Mouse (Mus musculus) heart, postnatal 10 days (tissue): ENCODE measurements around the gene Rarb. TPM values are rescaled to one million over a fixed set of nuclear protein-coding genes. Genes with fewer than 3 reads are reported as not detected.

Experiments used
- DNase-seq, 2 experiments: peaks; one replicate each; pipeline ENCODE4 v3.0.0; 2021
- intact Hi-C: fragments of 180-260 bp; cut with DNase I; formaldehyde crosslinking; loops from one replicate; pipeline ENCODE4 v1.15.1; 2025
- total RNA-seq, 2 experiments: library from RNA; stranded (reverse); gene quantifications; 2 replicates each; pipeline ENCODE4 v1.2.3; 2021

The Rarb gene
- total RNA-seq, 2 experiments from 2014 or later, result 15.9 to 20.2 TPM

DNA sequence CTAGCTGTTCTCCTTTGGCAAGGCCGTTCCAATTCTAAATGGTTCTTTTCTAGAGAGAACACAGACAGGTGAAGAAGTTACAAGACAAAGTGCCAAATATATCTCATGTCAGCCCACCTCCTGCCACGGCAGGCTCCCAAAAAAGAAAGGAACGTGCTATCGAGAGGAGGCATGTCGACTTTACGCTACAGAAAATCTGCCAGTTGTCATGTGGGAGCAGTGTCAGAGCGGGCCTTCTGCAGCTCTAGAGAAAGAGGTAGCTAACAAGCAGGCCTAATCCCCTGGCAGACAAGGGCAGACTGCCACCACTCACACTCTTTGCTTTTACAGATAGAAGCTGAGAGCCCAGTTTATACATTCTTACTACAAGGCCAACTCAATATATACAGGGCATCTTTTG lies 219.7 kb downstream of the Rarb start:
- intact Hi-C loops, result no loop called here
- peak; percentile 30 to 64 for DNase-seq

- intact Hi-C loops, result no loop called here
- peak; percentile 55 to 57 for DNase-seq
These were observed 220.9 kb downstream of the Rarb start for GRCm38 (mm10) chr14:16598074-16598501.

DNA sequence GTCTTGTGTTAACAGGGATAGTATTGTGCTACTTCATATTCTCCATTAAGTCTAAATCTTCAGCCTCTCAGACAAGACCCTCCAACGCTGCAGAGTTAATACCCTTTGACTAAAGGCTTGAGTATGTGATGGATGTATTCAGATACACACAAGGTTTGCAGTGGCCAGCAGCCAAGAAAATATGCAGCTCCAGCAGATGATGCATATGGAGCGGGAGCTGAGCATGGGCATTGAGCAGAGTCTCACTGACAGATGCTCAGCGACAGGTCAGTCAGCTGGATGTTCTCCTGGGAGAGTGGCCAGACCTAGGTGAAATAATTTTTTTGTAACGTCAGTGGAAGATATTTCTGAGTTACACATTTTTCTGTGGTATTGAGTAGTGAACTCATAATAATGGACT lies 229.8 kb downstream of the Rarb start:
- no peak for DNase-seq
- intact Hi-C loops, result no loop called here

GRCm38 (mm10) chr14:16578100-16578499 lies 240.9 kb downstream of the Rarb start:
- intact Hi-C loops, result loop anchor here (2.0 to 10.0 kb wide), 2 partner anchors 15 to 827 kb away; no protein-coding TSS in a partner anchor
- no peak for DNase-seq

- intact Hi-C loops, result loop anchor here (10.0 kb wide), 1 partner anchor 828 kb away; no protein-coding TSS in a partner anchor
These were observed 241.9 kb downstream of the Rarb start for GRCm38 (mm10) chr14:16577049-16577448.

DNA sequence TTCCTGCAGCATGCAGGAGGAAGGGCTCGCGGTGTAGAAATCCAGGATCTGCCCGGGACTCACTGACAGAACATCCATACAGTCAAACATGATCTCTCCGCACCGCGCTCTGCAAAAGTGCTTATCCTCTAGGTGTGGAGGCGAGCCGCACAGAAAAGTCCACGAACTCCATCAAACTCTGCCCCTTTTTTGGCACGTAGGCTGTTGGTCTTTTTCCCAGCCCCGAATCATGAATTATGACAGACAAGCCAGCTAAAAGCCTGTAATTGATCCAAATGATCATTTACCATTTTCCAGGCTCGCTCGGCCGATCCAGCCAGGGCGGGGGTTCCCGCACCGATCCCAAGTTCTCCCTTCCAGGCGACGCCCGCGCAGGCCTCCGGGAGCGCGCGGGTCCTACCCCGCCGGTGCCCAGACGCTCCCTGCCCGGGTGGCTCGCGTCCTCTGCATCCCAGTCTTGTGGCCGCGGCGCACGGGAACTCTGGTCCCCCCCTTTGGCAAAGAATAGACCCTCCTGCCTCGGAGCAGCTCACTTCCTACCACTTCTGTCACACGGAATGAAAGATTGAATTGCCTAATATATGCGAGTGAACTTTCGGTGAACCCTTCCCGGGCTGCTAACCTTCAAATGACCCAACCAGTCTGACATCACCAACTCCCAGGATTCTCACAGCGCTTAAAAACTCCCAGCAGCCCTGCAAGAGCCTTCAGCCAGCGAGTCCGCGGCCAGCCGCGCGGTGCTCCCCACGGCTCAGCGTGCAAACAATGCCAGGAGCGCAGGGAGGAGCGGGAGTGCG lies 243.8 kb downstream of the Rarb start:
- intact Hi-C loops, result loop anchor here (5.0 to 10.0 kb wide), 2 partner anchors 78 to 830 kb away; no protein-coding TSS in a partner anchor
- DNase-seq, result peak; percentile 91 to 92

More at GRCm38 (mm10) chr14:16577049-16577448, 241.9 kb downstream of the Rarb start:
- DNase-seq, result peak in 1 of 2 experiments; percentile 18

DNA sequence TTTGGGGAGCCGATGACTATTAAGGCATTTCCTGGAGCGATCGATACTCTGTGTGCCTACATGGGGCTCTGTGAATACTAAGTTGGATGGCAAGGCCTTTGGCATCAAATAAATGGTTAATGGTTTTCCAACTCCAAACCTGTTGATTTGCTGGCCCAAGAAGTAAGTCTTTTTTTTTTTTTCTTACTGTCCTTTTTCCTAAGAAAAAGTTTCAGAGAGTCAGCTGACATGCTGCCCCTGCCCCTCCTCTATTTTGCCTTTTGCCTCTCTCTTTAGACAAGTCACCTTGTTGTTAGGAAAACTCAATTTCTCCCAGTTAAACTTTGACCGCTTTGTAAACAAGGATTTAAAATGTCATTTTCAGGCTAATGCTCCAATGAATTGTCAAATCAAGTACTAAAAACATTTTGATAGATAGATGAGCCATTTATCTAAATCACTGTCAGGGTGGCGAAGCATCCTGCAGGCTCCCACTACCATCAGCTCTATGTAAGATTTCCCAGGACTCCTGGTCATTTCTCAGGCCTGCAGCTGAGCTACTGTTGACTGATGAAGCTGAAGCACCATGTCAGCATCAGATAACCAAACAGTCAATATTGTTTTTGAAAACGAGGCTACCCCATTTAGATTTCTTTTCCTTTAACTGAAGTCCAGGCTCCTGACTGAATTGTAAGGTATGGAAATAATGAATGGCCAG lies 245.3 kb downstream of the Rarb start:
- intact Hi-C loops, result loop anchor here (2.0 to 10.0 kb wide), 3 partner anchors 76 to 831 kb away; no protein-coding TSS in a partner anchor
- no peak for DNase-seq

DNA sequence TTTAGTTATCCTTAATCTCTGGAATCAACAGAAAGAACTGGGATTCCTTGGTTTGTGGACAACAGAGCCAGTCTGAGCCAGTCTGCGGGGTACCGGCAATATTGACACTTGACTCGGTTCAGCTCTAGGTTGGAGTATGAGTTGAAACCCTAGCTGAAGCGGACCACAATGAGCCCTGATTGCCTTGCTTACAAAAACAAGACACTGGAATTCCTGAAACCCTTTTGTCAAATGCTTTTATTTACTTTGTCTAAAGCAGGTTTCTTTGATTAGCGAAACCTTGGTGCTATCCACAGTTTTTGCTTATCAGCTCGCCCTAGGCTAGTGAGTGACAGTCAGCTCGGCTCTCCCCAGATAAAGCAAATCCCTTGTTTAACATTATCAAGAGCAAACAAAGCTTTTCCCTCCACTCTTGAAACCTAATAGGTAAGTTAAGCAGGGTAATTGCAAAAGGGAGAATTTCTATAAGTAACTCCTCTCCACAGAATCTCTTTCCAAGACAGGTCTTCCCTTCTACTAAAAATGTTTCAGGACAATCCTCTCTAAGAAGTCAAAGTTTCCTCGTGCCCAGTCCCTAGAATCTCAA lies 246.1 kb downstream of the Rarb start:
- intact Hi-C loops, result loop anchor here (2.0 to 10.0 kb wide), 3 partner anchors 76 to 832 kb away; no protein-coding TSS in a partner anchor
- no peak for DNase-seq

- DNase-seq, result no peak
- intact Hi-C loops, result loop anchor here (2.0 to 10.0 kb wide), 3 partner anchors 15 to 835 kb away; no protein-coding TSS in a partner anchor
These were observed 249.4 kb downstream of the Rarb start for GRCm38 (mm10) chr14:16569506-16570001.

DNA sequence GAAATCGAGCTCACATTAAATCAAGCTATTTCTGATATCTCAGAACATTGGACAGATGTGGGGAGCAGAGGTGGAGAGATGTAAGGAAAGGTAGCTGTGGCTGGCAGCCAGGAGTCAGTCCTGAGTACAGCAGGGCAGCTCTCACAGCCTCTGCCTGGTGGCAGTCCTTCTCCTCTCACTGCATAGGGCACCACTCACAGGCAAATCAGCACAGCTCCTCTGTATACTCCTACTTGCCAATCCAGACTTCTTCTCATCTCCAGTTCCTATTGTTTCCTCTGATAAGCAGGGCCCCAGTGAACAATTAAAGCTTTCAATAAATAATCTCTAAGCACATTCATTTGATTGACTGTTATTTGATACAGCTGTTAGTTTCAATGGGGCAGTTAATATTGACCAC lies 252.0 kb downstream of the Rarb start:
- intact Hi-C loops, result no loop called here
- no peak for DNase-seq

DNA sequence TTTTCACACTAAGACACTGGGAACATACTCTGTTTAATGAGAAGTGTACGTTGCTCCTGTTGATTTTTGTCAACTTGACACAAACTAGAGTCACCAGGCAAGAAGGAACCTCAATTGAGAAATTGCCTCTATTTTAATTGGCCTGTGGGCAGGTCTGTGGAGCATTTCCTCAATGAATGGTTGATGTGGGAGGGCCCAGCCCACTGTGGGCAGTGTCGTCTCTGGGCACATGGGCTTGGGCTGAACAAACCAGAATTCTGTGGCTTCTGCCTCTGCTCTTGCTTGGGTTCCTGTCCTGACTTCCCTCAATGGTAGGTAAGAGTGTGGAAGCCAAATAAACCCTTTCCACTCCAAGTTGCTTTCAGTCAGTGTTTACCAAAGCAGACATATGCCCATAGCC lies 255.0 kb downstream of the Rarb start:
- no peak for DNase-seq
- intact Hi-C loops, result no loop called here

- intact Hi-C loops, result no loop called here
These were observed 257.3 kb downstream of the Rarb start for GRCm38 (mm10) chr14:16561496-16562170.

DNA sequence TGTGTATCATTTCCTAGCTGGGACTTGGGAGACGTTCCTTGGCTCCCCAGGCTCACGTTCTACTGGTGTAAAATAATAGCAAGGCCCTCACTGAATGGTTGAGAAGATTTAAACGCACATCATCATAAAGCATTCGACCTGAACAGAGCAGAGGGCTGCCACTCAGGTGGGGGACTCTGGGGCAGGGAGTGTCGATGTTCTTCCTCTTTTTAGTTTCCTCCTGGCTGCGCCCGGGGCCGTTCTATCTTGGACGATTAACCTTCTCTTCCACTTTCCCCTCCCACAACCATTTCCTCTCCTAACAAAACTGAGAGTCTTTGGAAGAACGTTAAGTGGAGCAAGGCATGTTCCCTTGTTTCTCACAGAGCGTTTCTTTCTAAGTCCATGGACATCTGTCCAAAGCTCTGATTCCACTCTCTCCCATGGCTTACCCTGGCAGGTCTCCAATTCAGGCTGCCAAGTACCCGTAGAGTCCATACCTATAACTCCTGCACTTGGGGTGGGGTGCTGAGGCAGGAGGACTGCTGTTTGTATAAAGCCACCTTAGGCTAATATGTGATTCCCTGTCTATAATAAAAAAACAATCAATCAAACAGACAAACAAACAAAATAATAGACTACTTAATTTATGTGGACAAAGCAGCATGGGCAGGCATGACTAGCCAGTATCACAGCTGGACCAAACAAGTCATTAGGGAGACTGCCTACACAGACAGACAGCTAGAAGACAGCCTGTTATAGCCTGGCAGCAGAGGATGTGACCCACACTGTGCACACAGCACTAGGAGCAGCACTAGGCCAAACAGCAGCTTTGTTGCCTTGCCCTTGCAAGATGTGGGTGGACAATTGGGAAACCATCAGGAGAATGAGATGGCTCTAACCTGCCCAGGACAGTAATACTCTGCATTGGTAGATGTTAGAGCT lies 259.4 kb downstream of the Rarb start:
- peak in 1 of 2 experiments; percentile 43 for DNase-seq
- intact Hi-C loops, result no loop called here

More at GRCm38 (mm10) chr14:16561496-16562170, 257.3 kb downstream of the Rarb start:
- no peak for DNase-seq

DNA sequence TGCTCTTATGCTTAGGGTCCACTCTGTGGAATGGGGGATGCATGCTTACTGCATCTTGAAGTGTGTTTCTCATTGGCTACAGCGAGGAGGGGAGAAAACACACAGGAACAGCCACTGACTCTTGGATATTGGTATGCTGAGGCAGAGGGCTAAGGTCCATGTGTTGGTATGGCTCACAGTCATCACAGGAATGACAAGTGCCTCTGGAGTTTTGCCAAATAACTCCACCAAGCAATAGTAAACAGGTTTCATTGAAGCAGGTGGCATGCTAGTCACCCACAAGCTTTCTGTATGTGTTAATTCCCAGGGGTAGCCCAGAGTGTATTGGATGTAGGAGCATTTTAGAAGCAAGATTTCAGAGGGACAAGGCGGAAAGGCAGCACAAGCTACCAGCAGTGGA lies 260.9 kb downstream of the Rarb start:
- intact Hi-C loops, result no loop called here
- peak in 1 of 2 experiments; percentile 57 for DNase-seq

GRCm38 (mm10) chr14:16554643-16555459 lies 264.1 kb downstream of the Rarb start:
- peak; percentile 65 to 70 for DNase-seq
- intact Hi-C loops, result loop anchor here (2.0 kb wide), 1 partner anchor 14 kb away; no protein-coding TSS in a partner anchor

GRCm38 (mm10) chr14:16554319-16554642 lies 264.7 kb downstream of the Rarb start:
- intact Hi-C loops, result loop anchor here (2.0 kb wide), 1 partner anchor 15 kb away; no protein-coding TSS in a partner anchor

GRCm38 (mm10) chr14:16552293-16552692 lies 266.7 kb downstream of the Rarb start:
- DNase-seq, result no peak
- intact Hi-C loops, result no loop called here

More at GRCm38 (mm10) chr14:16554319-16554642, 264.7 kb downstream of the Rarb start:
- no peak for DNase-seq

- no peak for DNase-seq
- intact Hi-C loops, result no loop called here
These were observed 267.1 kb downstream of the Rarb start for GRCm38 (mm10) chr14:16551843-16552242.
